Mouse (Mus musculus) frontal cortex, adult 2 months (tissue): ENCODE results near the gene Adam33. TPM values are rescaled to one million over a fixed set of nuclear protein-coding genes. Genes with fewer than 3 reads are reported as not detected.

Source experiments
- DNase-seq, 2 experiments: peaks; one replicate each; pipeline ENCODE4 v3.0.0; 2022; ENCODE audit warnings: low spot score in 1 of 2; ENCODE audit errors: extremely low spot score in 1 of 2
- polyA plus RNA-seq: library from polyadenylated mRNA; depleted of rRNA; stranded (reverse); fragments of >200 nt; gene quantifications from 2 replicates; pipeline ENCODE4 v1.2.3, GENCODE M21; 2012; rRNA removed

The Adam33 gene
- polyA plus RNA-seq, 1 experiment, result 16.5 TPM

DNA sequence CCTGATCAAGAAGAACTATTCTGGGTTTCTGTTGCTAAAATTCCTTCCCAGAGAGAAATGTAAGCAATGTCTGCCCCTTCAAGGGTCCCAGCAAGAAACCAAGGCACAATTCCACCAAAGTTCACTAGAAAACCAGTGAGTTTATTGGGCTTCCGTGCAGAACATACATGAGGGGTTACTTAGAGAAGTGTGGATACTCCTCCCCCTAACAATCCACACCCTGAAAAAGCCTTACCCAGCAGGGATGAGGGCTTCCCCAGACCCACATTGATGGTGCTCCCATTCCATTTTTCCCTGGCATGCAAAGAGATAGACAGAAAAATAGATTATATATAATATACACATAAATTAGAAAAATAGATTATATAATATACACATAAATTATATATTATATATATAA is 32.6 kb downstream of the Adam33 start:
- DNase-seq, result no peak

GRCm38 (mm10) chr2:131030561-131030960 is 33.1 kb downstream of the Adam33 start:
- no peak for DNase-seq

DNA sequence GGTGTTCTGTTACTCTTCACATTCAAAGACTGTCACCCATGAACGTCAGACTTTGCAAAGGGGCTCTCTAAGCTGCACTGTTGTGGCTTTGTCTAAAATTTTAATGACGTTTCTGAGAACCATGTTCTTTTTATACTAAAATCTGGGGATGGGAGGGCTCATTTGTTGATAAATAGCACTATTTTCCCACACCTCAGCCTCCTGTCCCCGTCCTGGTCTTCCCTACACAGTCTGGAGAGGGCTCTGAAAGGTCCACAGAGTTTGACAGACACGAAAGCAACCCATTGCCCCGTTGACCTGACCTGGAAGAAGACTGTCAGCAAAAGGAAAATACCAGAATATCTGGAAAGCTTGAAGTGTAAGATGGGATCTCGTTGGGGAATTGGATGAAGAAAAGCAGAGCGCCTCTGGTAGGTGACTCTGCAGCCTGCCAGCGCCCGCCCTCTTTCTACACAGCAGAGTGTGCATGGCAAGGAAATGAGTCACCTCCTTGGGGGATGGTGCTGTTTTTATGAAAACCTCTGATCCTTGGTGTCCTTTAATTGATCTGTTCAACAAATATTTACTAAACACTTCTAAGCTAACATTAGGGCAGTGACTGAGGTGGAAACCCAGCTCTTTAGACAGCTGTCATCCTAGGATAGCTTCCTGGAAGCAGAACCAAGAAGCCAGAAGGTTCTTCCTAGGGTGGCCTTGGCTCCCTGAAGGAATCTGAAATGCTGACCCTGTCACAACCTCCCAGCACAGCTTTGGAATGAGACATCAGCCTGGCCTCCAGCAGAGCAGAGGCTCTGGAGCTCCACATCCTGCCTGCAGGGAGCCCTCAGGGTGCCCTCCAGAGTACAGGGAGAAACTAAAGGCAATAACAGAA is 34.3 kb downstream of the Adam33 start:
- peak in 1 of 2 experiments; percentile 51 for DNase-seq

GRCm38 (mm10) chr2:131026941-131027340 is 36.7 kb downstream of the Adam33 start:
- no peak for DNase-seq

DNA sequence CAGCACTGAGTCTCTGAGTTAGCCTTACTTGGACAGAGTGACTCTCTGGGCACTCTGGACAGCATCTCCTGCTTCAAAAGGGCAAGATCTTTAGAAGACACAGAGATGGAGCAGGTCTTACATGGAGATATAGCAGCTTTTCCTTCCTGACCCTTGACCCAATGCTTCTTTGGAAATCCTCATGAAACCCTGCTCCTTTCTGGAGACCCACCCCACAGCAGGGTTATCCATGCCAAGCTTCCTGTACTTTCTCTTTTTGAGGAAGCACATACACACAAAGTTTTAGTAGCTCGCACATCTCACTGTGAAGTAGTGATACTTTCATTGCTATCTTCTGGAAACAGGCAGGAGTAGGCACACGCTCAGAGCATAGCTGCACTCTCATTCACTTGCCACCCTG is 38.4 kb downstream of the Adam33 start:
- no peak for DNase-seq

DNA sequence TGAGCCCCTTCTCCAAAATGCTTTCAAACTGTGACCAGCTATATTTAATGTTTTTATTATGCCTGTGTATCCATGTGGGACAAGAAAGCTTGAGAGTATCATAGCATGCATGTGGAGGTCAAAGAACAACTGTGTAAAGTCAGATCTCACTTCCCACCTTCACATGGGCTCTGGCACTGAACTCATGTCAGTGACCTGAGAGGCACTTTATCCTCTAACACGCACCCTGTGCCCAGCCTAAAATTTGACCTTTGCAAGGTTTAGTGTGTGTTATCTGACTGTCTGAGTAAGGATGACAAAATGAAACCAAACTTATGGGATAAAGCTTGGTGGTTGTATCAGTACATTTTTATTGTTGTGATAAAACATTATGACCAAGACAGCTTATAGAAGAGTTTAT is 53.0 kb downstream of the Adam33 start:
- DNase-seq, result no peak

DNA sequence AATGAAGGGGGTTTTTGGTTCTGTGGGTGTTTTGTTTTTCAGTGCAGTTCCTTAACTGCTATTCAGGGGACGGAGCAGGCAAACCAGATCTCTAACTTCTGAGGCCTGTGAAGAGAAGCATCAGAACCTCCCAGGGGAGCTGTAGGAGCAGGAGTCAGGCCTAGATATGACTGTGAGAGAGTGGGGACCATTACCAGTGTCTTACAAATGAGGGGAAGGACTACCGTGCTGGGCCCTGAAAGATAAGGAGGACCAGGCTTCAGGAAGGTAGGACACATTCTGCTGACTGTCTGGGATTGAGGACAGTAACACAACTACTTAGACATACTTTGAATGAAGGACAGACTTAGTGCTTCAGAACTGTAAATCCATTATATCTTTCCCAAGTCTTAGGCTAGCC is 54.5 kb downstream of the Adam33 start:
- no peak for DNase-seq

Other genes with a start within 250 kb of the Adam33 start
- gene 4930402H24Rik, start 157.4 kb downstream of the Adam33 start, polyA plus RNA-seq, result 61.7 and 70.1 TPM in 2 replicates
- gene Atrn, start 157.3 kb downstream of the Adam33 start, polyA plus RNA-seq, result 52.4 and 55.7 TPM in 2 replicates
- gene Gfra4, start 20.7 kb downstream of the Adam33 start, polyA plus RNA-seq, result 174 and 189 TPM in 2 replicates
- gene Siglec1, start 23.0 kb upstream of the Adam33 start, polyA plus RNA-seq, result 0.23 and 0.38 TPM in 2 replicates
- 9.7 and 10.5 TPM in 2 replicates for gene Hspa12b, start 63.5 kb upstream of the Adam33 start, polyA plus RNA-seq
- gene Gm11037, start 69.7 kb upstream of the Adam33 start, polyA plus RNA-seq, result not detected in 2 replicates
- gene 1700037H04Rik, start 96.3 kb upstream of the Adam33 start, polyA plus RNA-seq, result 104 and 114 TPM in 2 replicates
- 73.7 and 79.6 TPM in 2 replicates for gene Cenpb, start 116.3 kb upstream of the Adam33 start, polyA plus RNA-seq
- 22.8 and 27.6 TPM in 2 replicates for gene Cdc25b, start 123.1 kb upstream of the Adam33 start, polyA plus RNA-seq
- gene Spef1, start 123.5 kb upstream of the Adam33 start, polyA plus RNA-seq, result 9.5 and 10.0 TPM in 2 replicates
- 47.2 and 68.7 TPM in 2 replicates for gene Ap5s1, start 143.3 kb upstream of the Adam33 start, polyA plus RNA-seq
- 8.2 and 8.6 TPM in 2 replicates for gene Mavs, start 170.2 kb upstream of the Adam33 start, polyA plus RNA-seq
- 37.7 and 38.9 TPM in 2 replicates for gene Pank2, start 198.7 kb upstream of the Adam33 start, polyA plus RNA-seq